Mouse (Mus musculus) stomach, embryonic 14.5 days (tissue): ENCODE data around the gene Stk16. TPM values are rescaled to one million over a fixed set of nuclear protein-coding genes. Genes with fewer than 3 reads are reported as not detected.
A peak's percentile ranks its signal among the peaks of the same experiment; 100 is the strongest.

ENCODE experiments used
- ATAC-seq: fragments of 200-750 bp; cut with Nextera tagmentation; 2 replicates; pipeline ENCODE4 v1.8.0; 2017; ENCODE audit warnings: low read depth, moderate TSS enrichment; ENCODE audit not compliant: insufficient number of reproducible peaks, insufficient read depth, low FRiP score
- H3K27ac ChIP-seq: fragments of 300-500 bp; sonication (generic); 2 replicates; pipeline ENCODE4 v1.5.1; 2014; ENCODE audit warnings: mild to moderate bottlenecking, low read length, moderate library complexity, mixed read lengths
- H3K27me3 ChIP-seq: fragments of 300-500 bp; sonication (generic); 2 replicates; pipeline ENCODE4 v1.6.1; 2014; ENCODE audit warnings: low read length, control low read depth, mixed read lengths; ENCODE audit not compliant: control insufficient read depth, insufficient read depth
- H3K36me3 ChIP-seq: fragments of 300-500 bp; sonication (generic); 2 replicates; pipeline ENCODE4 v1.6.1; 2014; ENCODE audit warnings: mild to moderate bottlenecking, control low read depth, low read length, moderate library complexity, mixed read lengths; ENCODE audit not compliant: control insufficient read depth, insufficient read depth
- H3K4me1 ChIP-seq: fragments of 300-500 bp; sonication (generic); 2 replicates; pipeline ENCODE4 v1.6.1; 2014; ENCODE audit warnings: low read length, control low read depth, mixed read lengths; ENCODE audit not compliant: control insufficient read depth, insufficient read depth
- H3K4me2 ChIP-seq: fragments of 300-500 bp; sonication (generic); replicated peaks from 2 replicates; pipeline ENCODE4 v1.6.1; 2014; ENCODE audit warnings: low read depth, low read length, control low read depth
- H3K4me3 ChIP-seq: fragments of 300-500 bp; sonication (generic); 2 replicates; pipeline ENCODE4 v1.5.1; 2014; ENCODE audit warnings: low read depth, low read length, control low read depth
- H3K9ac ChIP-seq: fragments of 300-500 bp; sonication (generic); replicated peaks from 2 replicates; pipeline ENCODE4 v1.6.1; 2014; ENCODE audit warnings: low read depth, mild to moderate bottlenecking, control low read depth, low read length, moderate library complexity, mixed read lengths
- H3K9me3 ChIP-seq: fragments of 300-500 bp; sonication (generic); 2 replicates; pipeline ENCODE4 v1.6.1; 2016; ENCODE audit warnings: low read depth, low read length, control low read depth; ENCODE audit not compliant: control insufficient read depth
- WGBS: fragments of 180-500 bp; shearing (Covaris S2); extraction: QIAGEN DNeasy Blood & Tissue Kit; methylation state at CpG from one replicate; pipeline ENCODE4 v1.1.7; 2014; 5-methylcytosine and 5-hydroxymethylcytosine counted together
- polyA plus RNA-seq: library from polyadenylated mRNA; unstranded; fragments of >200 nt; fragmentation: Nextera tagmentation; extraction: Ambion mirVana; gene quantifications from 2 replicates; pipeline ENCODE4 v1.2.1, GENCODE M21; 2014

Stk16 gene
- polyA plus RNA-seq, 1 experiment from 2014 or later = 123 TPM

- ATAC-seq = no peak
- WGBS = 75% methylated on average over 13 of the region's 13 CpGs
- no peak overlapping the region for H3K4me2 ChIP-seq
- no peaks in the 10 kb centered on the region for H3K9me3 ChIP-seq
- H3K27me3 ChIP-seq = peaks cover 10% of the 10 kb centered on the region
- H3K4me3 ChIP-seq = no peak overlapping the region
- H3K27ac ChIP-seq = no peak overlapping the region
- H3K9ac ChIP-seq = no peak overlapping the region
- H3K4me1 ChIP-seq = peaks cover 14% of the 10 kb centered on the region; the same call in 1 of the 2 replicates
- H3K36me3 ChIP-seq = peaks cover 18% of the 10 kb centered on the region; the same call in 1 of the 2 replicates
Observed at GRCm38 (mm10) chr1:75216797-75217585, 6.4 kb downstream of the Stk16 start.

GRCm38 (mm10) chr1:75217893-75218226 is 7.2 kb downstream of the Stk16 start:
- H3K36me3 ChIP-seq = peaks cover 16% of the 10 kb centered on the region; the same call in 1 of the 2 replicates
- peak overlapping the region; percentile 44; the same call in 1 of the 2 replicates for H3K27ac ChIP-seq
- peaks cover 10% of the 10 kb centered on the region; the same call in 1 of the 2 replicates for H3K4me1 ChIP-seq
- 2% methylated on average over 6 of the region's 6 CpGs for WGBS
- H3K4me3 ChIP-seq = peak overlapping the region; percentile 51
- H3K9ac ChIP-seq = 0 out of 2 replicates have a peak overlapping the region, but pooled peaks have one; percentile 47
- H3K4me2 ChIP-seq = peak overlapping the region; percentile 98
- ATAC-seq = no peak
- H3K27me3 ChIP-seq = peaks cover 10% of the 10 kb centered on the region
- H3K9me3 ChIP-seq = no peaks in the 10 kb centered on the region

- peak; percentile 24 for ATAC-seq
- WGBS = 1% methylated on average over 38 of the region's 38 CpGs
- peak overlapping the region; percentile 98 for H3K4me2 ChIP-seq
- no peaks in the 10 kb centered on the region for H3K9me3 ChIP-seq
- H3K27me3 ChIP-seq = peaks cover 10% of the 10 kb centered on the region
- H3K9ac ChIP-seq = peak overlapping the region; percentile 47
- peaks cover 10% of the 10 kb centered on the region; the same call in 1 of the 2 replicates for H3K36me3 ChIP-seq
- peak overlapping the region; percentile 51 for H3K4me3 ChIP-seq
- peak overlapping the region; percentile 44; the same call in 1 of the 2 replicates for H3K27ac ChIP-seq
- H3K4me1 ChIP-seq = peaks cover 9% of the 10 kb centered on the region; the same call in 1 of the 2 replicates
Observed at GRCm38 (mm10) chr1:75218227-75219001, 7.8 kb downstream of the Stk16 start.

- Histone ChIP-seq H3K9ac (peak overlapping the region; percentile 47), H3K4me2 (peak overlapping the region; percentile 98), H3K9me3 (no peaks in the 10 kb centered on the region), H3K4me1 (peaks cover 9% of the 10 kb centered on the region; the same call in 1 of the 2 replicates), H3K27ac (no peak overlapping the region; the same call in 1 of the 2 replicates), H3K36me3 (peaks cover 4% of the 10 kb centered on the region; the same call in 1 of the 2 replicates), H3K27me3 (peaks cover 10% of the 10 kb centered on the region), H3K4me3 (peak overlapping the region; percentile 51)
- under 1% methylated on average over 24 of the region's 24 CpGs for WGBS
- ATAC-seq = peak; percentile 89
Observed at GRCm38 (mm10) chr1:75219078-75219477, 8.4 kb downstream of the Stk16 start.

- Histone ChIP-seq H3K4me3 (peak within 1 kb of the TSS; percentile 51), H3K27ac (no peak within 1 kb of the TSS; the same call in 1 of the 2 replicates), H3K9me3 (no peaks in the 10 kb centered on the region), H3K27me3 (peaks cover 10% of the 10 kb centered on the region), H3K4me2 (peak within 1 kb of the TSS; percentile 98), H3K36me3 (peaks cover 3% of the 10 kb centered on the region; the same call in 1 of the 2 replicates), H3K9ac (peak within 1 kb of the TSS; percentile 47), H3K4me1 (peaks cover 9% of the 10 kb centered on the region; the same call in 1 of the 2 replicates)
- under 1% methylated on average over 34 of the region's 34 CpGs for WGBS
- peak; percentile 56; the same call in 1 of the 2 replicates for ATAC-seq
Observed at GRCm38 (mm10) chr1:75219531-75219930, 8.9 kb downstream of the Stk16 start, which contains the start of gene Tuba4a. Gene Tuba4a (minus strand): TSS chr1:75219865.

GRCm38 (mm10) chr1:75221538-75221937 is 10.9 kb downstream of the Stk16 start:
- WGBS = 83% methylated on average over 3 of the region's 3 CpGs
- no peak for ATAC-seq

GRCm38 (mm10) chr1:75222926-75223325 is 12.3 kb downstream of the Stk16 start:
- no peak for ATAC-seq

More at GRCm38 (mm10) chr1:75221538-75221937, 10.9 kb downstream of the Stk16 start:
- Histone ChIP-seq H3K4me3 (no peak overlapping the region), H3K4me2 (no peak overlapping the region), H3K27me3 (peaks cover 10% of the 10 kb centered on the region), H3K27ac (no peak overlapping the region), H3K36me3 (no peaks in the 10 kb centered on the region), H3K9ac (no peak overlapping the region), H3K9me3 (no peaks in the 10 kb centered on the region), H3K4me1 (peaks cover 9% of the 10 kb centered on the region; the same call in 1 of the 2 replicates)

GRCm38 (mm10) chr1:75223532-75223931 is 12.9 kb downstream of the Stk16 start:
- Histone ChIP-seq H3K4me3 (no peak overlapping the region), H3K36me3 (no peaks in the 10 kb centered on the region), H3K9me3 (no peaks in the 10 kb centered on the region), H3K27me3 (peaks cover 10% of the 10 kb centered on the region), H3K4me2 (no peak overlapping the region), H3K9ac (no peak overlapping the region), H3K4me1 (peaks cover 8% of the 10 kb centered on the region; the same call in 1 of the 2 replicates), H3K27ac (no peak overlapping the region)
- 63% methylated on average over 6 of the region's 6 CpGs for WGBS
- ATAC-seq = no peak

More at GRCm38 (mm10) chr1:75222926-75223325, 12.3 kb downstream of the Stk16 start:
- Histone ChIP-seq H3K4me3 (no peak overlapping the region), H3K4me2 (no peak overlapping the region), H3K27ac (no peak overlapping the region), H3K9ac (no peak overlapping the region), H3K4me1 (peaks cover 9% of the 10 kb centered on the region; the same call in 1 of the 2 replicates), H3K36me3 (no peaks in the 10 kb centered on the region), H3K9me3 (no peaks in the 10 kb centered on the region), H3K27me3 (peaks cover 10% of the 10 kb centered on the region)
- 77% methylated on average over 6 of the region's 6 CpGs for WGBS
